Mouse (Mus musculus): Measurements from ENCODE around the gene Adgrg7. TPM values are rescaled to one million over a fixed set of nuclear protein-coding genes. Genes with fewer than 3 reads are reported as not detected.
A peak's percentile ranks its signal among the peaks of the same experiment; 100 is the strongest.

The Adgrg7 gene
- total RNA-seq, 1 experiment, result not detected

GRCm38 (mm10) chr16:56719031-56719430, 76.6 kb downstream of the Adgrg7 start:
- Histone ChIP-seq H3K4me3 (ENCODE audit: insufficient read depth in 1 of 2, low read depth in 1 of 2, low read length in 2 of 2, poor library complexity in 1 of 2, severe bottlenecking in 1 of 2) (no peak overlapping the region), H3K9ac (ENCODE audit: insufficient read depth, low read depth, low read length, poor library complexity, severe bottlenecking) (no peak overlapping the region), H3K4me1 (ENCODE audit: control insufficient read depth in 2 of 2, insufficient read depth in 2 of 2, low read length in 2 of 2, poor library complexity in 1 of 2) (peaks cover 0 to 2% of the 10 kb centered on the region in 2 experiments; a peak in 1 of 4 replicates), H3K9me3 (ENCODE audit: control insufficient read depth, insufficient read depth, low read depth, low read length) (no peaks in the 10 kb centered on the region), H3K36me3 (ENCODE audit: control insufficient read depth, insufficient read depth, low read length, poor library complexity, severe bottlenecking) (no peaks in the 10 kb centered on the region), H3K27ac (ENCODE audit: insufficient read depth, low read depth, low read length, poor library complexity, severe bottlenecking) (no peak overlapping the region)
- TF ChIP-seq MAFK (IDR thresholded peaks at IDR 0.05; ENCODE audit: insufficient read depth, low read depth, low read length) (no peak), ZC3H11A (IDR thresholded peaks at IDR 0.05; ENCODE audit: borderline replicate concordance, low read depth, low read length) (no peak), HCFC1 (IDR thresholded peaks at IDR 0.05; ENCODE audit: borderline replicate concordance, insufficient read depth, low read length) (no peak), CHD2 (IDR thresholded peaks at IDR 0.05; ENCODE audit: low read depth, low read length) (no peak), ZNF384 (IDR thresholded peaks at IDR 0.05; ENCODE audit: low read depth, low read length) (no peak)
- no peak for DNase-seq (ENCODE audit: low read depth, low spot score)
- in situ Hi-C loops (cut with MboI; ENCODE audit: low sequenced_read_pairs in 2 of 2, unreplicated experiment in 2 of 2), result no loop called here

- in situ Hi-C loops (cut with MboI; ENCODE audit: low sequenced_read_pairs in 2 of 2, unreplicated experiment in 2 of 2), result no loop called here
- Histone ChIP-seq H3K9ac (ENCODE audit: insufficient read depth, low read depth, low read length, poor library complexity, severe bottlenecking) (peak within 1 kb of the TSS; percentile 99), H3K9me3 (ENCODE audit: control insufficient read depth, insufficient read depth, low read depth, low read length) (no peaks in the 10 kb centered on the region), H3K4me3 (ENCODE audit: insufficient read depth in 1 of 2, low read depth in 1 of 2, low read length in 2 of 2, poor library complexity in 1 of 2, severe bottlenecking in 1 of 2) (peak within 1 kb of the TSS; percentile 80 to 99), H3K4me1 (ENCODE audit: control insufficient read depth in 2 of 2, insufficient read depth in 2 of 2, low read length in 2 of 2, poor library complexity in 1 of 2) (peaks cover 0 to 2% of the 10 kb centered on the region in 2 experiments; a peak in 1 of 4 replicates), H3K27ac (ENCODE audit: insufficient read depth, low read depth, low read length, poor library complexity, severe bottlenecking) (peak within 1 kb of the TSS; percentile 89), H3K36me3 (ENCODE audit: control insufficient read depth, insufficient read depth, low read length, poor library complexity, severe bottlenecking) (no peaks in the 10 kb centered on the region; the same call in 1 of the 2 replicates)
- peak; percentile 99 for DNase-seq (ENCODE audit: low read depth, low spot score)
- TF ChIP-seq CHD2 (IDR thresholded peaks at IDR 0.05; ENCODE audit: low read depth, low read length), result no peak
- peak; percentile 99 for TF ChIP-seq ZNF384 (IDR thresholded peaks at IDR 0.05; ENCODE audit: low read depth, low read length)
- 0 out of 2 replicates have a peak, but pooled peaks have one; percentile 47 for TF ChIP-seq HCFC1 (IDR thresholded peaks at IDR 0.05; ENCODE audit: borderline replicate concordance, insufficient read depth, low read length)
Measured at GRCm38 (mm10) chr16:56717224-56718200, 78.1 kb downstream of the Adgrg7 start, which contains the start of gene Tfg. Gene Tfg (minus strand): TSS chr16:56717450.

- H3K27ac ChIP-seq (ENCODE audit: insufficient read depth, low read depth, low read length, poor library complexity, severe bottlenecking), result peak overlapping the region; percentile 89
- H3K4me3 ChIP-seq (ENCODE audit: insufficient read depth in 1 of 2, low read depth in 1 of 2, low read length in 2 of 2, poor library complexity in 1 of 2, severe bottlenecking in 1 of 2), result peak overlapping the region; percentile 80 to 99
- peak; percentile 47 for DNase-seq (ENCODE audit: low read depth, low spot score)
- in situ Hi-C loops (cut with MboI; ENCODE audit: low sequenced_read_pairs in 2 of 2, unreplicated experiment in 2 of 2), result no loop called here
- H3K4me1 ChIP-seq (ENCODE audit: control insufficient read depth in 2 of 2, insufficient read depth in 2 of 2, low read length in 2 of 2, poor library complexity in 1 of 2), result peaks cover 0 to 2% of the 10 kb centered on the region in 2 experiments; a peak in 1 of 4 replicates
- H3K9me3 ChIP-seq (ENCODE audit: control insufficient read depth, insufficient read depth, low read depth, low read length), result no peaks in the 10 kb centered on the region
- H3K9ac ChIP-seq (ENCODE audit: insufficient read depth, low read depth, low read length, poor library complexity, severe bottlenecking), result peak overlapping the region; percentile 99
- TF ChIP-seq ZNF384 (IDR thresholded peaks at IDR 0.05; ENCODE audit: low read depth, low read length), result no peak
- TF ChIP-seq ZC3H11A (IDR thresholded peaks at IDR 0.05; ENCODE audit: borderline replicate concordance, low read depth, low read length), result no peak
- no peak for TF ChIP-seq CHD2 (IDR thresholded peaks at IDR 0.05; ENCODE audit: low read depth, low read length)
- peaks cover 2% of the 10 kb centered on the region for H3K36me3 ChIP-seq (ENCODE audit: control insufficient read depth, insufficient read depth, low read length, poor library complexity, severe bottlenecking)
Measured at GRCm38 (mm10) chr16:56716557-56717179, 79.0 kb downstream of the Adgrg7 start.

- Histone ChIP-seq H3K27ac (ENCODE audit: insufficient read depth, low read depth, low read length, poor library complexity, severe bottlenecking) (no peak overlapping the region), H3K9me3 (ENCODE audit: control insufficient read depth, insufficient read depth, low read depth, low read length) (no peaks in the 10 kb centered on the region), H3K4me1 (ENCODE audit: control insufficient read depth in 2 of 2, insufficient read depth in 2 of 2, low read length in 2 of 2, poor library complexity in 1 of 2) (peaks cover 0 to 2% of the 10 kb centered on the region in 2 experiments; a peak in 1 of 4 replicates), H3K4me3 (ENCODE audit: insufficient read depth in 1 of 2, low read depth in 1 of 2, low read length in 2 of 2, poor library complexity in 1 of 2, severe bottlenecking in 1 of 2) (peak overlapping the region; percentile 80 to 99; a peak in 1 of 4 replicates), H3K36me3 (ENCODE audit: control insufficient read depth, insufficient read depth, low read length, poor library complexity, severe bottlenecking) (peaks cover 4% of the 10 kb centered on the region), H3K9ac (ENCODE audit: insufficient read depth, low read depth, low read length, poor library complexity, severe bottlenecking) (0 out of 2 replicates have a peak overlapping the region, but pooled peaks have one; percentile 98)
- no peak for DNase-seq (ENCODE audit: low read depth, low spot score)
- in situ Hi-C loops (cut with MboI; ENCODE audit: low sequenced_read_pairs in 2 of 2, unreplicated experiment in 2 of 2), result no loop called here
- no peak for TF ChIP-seq CHD2 (IDR thresholded peaks at IDR 0.05; ENCODE audit: low read depth, low read length)
- no peak for TF ChIP-seq ZNF384 (IDR thresholded peaks at IDR 0.05; ENCODE audit: low read depth, low read length)
- TF ChIP-seq ZC3H11A (IDR thresholded peaks at IDR 0.05; ENCODE audit: borderline replicate concordance, low read depth, low read length), result no peak
- TF ChIP-seq HCFC1 (IDR thresholded peaks at IDR 0.05; ENCODE audit: borderline replicate concordance, insufficient read depth, low read length), result no peak
- no peak for TF ChIP-seq MAFK (IDR thresholded peaks at IDR 0.05; ENCODE audit: insufficient read depth, low read depth, low read length)
Measured at GRCm38 (mm10) chr16:56715608-56716007, 80.0 kb downstream of the Adgrg7 start.

Data from ES-E14 (cell line).